ENCODE assay signal across 1 mouse cellular context in the genomic region with DNA sequence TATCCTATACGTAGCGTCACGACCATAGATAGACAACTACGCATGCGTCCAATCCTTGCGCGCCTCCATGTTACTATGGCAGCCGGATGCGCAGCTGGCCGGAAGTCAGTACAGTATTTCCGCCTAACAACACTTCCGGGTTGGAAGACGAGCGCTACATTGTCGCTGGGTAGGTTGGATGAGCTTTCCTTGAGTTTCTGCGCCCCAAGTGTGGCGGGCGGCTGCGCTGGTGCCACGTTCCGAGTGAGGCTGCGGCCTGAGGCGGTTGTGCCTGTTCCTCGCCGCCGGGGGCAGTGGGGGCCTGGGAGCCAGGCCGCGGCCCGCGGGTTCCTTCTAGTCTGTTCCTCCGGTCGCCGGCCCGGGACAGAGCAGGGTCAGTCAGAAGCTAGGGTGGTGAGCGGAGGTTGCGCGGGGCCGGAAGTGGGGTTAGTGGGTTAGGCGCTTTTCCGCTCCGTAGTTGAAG.
A peak's percentile ranks its signal among the peaks of the same experiment; 100 is the strongest.
TF ChIP-seq lines count a peak whose summit lies in the region.

Gene Ttf1, plus strand, starts transcription at position 128 of the 463 bp plus-strand sequence.

TF ChIP-seq in MEL, 35 proteins besides CTCF, POLR2A, EP300 and RAD21 (continued from another document):
- TF ChIP-seq ZC3H11A (IDR thresholded peaks at IDR 0.05; ENCODE audit: low read depth, low read length) = no peak
- TF ChIP-seq MEF2A (IDR thresholded peaks at IDR 0.05; ENCODE audit: extremely low read depth, insufficient replicate concordance, low read depth, low read length, poor library complexity, severe bottlenecking) = 0 out of 2 replicates have a peak, but pooled peaks have one; percentile 13
- TF ChIP-seq ZKSCAN1 (IDR thresholded peaks at IDR 0.05; ENCODE audit: low read depth, low read length) = no peak
- TF ChIP-seq MAZ (IDR thresholded peaks at IDR 0.05; ENCODE audit: low read depth, low read length) = no peak
- peak; percentile 76; the same call in 1 of the 2 replicates for TF ChIP-seq MYC (IDR thresholded peaks at IDR 0.05; ENCODE audit: low read depth, low read length)
- no peak for TF ChIP-seq GABPA (IDR thresholded peaks at IDR 0.05; ENCODE audit: low read depth, low read length)
